Mouse (Mus musculus) CD4-positive helper T cell, adult 2 months (primary cell): ENCODE data around the gene Tlr9.

Experiments used
- DNase-seq: peaks from one replicate; pipeline ENCODE4 v3.0.0-alpha.2; 2012; ENCODE audit warnings: low read depth, missing footprints, low spot score

The Tlr9 gene

DNA sequence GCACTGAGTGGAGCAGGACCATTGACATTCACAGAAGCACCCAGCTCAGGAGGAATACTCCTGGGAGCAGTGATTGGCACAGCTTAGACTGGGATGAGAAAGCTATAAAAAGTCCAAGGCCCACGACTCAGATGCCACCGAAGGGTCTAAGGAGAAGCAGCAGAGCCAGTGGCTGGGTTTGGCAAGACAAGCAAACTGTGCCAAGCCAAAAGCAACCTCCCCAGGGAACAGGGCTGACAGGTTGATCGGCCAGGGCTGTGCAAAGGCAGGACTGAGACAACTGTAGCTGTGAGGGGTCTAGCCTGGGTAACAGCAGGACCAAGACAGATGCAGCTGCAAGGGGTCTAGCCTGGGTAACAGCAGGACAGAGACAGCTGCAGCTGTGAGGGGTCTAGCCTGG lies 10.6 kb downstream of the Tlr9 start:
- DNase-seq, result no peak

DNA sequence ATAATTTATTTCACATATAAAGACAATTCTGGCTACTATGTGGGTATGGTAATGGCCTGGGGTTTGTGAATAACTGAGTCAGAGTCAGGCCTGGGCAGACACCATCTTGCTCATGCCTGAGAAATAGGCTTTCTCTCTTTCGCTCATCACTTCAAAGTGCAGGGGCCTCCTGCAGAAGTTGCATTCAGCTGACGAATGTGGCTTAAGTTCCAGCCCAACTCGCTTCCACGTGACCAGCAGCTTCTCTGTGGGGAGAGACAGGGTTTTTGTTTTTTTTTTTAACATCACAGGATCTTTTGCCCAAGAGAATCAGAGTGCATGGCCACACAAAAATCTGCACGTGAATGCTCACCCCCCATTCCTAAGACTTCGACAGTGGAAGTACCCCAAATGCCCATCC lies 11.6 kb downstream of the Tlr9 start:
- peak; percentile 43 for DNase-seq

DNA sequence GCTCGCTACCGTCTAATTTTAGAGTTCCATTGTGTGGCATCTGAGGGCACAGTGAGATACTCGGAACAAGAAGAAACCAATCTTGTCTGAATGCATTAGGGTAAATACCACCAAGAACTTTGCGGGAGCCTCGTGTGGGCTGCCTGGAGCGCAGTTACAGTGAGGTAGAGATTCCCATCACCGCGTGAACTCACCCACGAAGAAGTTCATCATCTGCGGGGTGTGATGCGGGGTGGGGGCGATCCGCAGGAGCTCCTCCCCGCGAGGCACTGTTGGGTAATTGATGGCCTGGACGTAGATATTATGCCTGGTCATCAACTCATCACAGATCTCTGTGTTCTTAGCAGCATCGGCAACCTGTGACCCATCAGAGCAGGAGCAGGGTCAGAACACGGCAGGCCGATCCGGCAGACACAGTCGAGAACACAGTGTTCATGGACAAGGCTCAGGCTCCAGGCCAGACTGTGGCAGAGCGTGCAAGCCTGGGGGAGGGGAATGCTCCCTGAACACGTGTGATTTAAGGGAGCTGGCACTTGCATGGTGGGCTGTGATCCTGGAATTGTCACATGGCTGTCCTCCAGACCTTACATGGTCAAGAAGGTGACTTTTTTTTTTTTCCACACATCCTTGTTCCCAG lies 12.9 kb downstream of the Tlr9 start:
- no peak for DNase-seq

DNA sequence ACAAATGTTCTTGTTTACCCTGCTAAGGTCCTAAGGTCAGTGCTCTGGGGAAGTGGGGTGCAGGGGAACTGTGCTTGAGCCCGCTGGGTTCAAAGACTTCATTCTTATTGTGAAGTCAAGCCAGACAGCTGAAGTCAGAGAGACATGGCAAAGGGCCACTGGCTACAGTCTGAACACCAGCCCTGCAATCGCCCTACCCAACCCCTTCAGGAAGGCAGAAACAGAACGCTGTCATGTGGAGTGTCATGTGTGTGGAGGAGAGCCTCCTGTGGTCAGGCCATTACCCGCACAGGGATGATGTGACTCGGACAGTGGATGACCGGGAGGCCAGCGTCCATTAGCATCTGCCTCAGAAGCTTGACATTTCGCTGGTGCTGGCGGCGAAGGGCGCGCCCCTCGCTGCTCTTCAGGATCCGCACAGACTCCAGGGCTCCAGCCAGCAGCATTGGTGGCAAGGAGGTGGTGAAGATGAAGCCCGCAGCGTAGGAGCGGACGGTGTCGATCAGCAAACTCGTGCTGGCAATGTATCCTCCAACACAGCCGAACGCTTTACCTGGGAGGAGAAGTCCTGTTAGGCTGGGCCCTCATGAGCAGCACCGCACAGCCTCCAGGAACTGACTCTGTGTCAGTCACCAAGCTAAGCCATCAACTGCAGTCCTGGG lies 13.9 kb downstream of the Tlr9 start:
- no peak for DNase-seq

DNA sequence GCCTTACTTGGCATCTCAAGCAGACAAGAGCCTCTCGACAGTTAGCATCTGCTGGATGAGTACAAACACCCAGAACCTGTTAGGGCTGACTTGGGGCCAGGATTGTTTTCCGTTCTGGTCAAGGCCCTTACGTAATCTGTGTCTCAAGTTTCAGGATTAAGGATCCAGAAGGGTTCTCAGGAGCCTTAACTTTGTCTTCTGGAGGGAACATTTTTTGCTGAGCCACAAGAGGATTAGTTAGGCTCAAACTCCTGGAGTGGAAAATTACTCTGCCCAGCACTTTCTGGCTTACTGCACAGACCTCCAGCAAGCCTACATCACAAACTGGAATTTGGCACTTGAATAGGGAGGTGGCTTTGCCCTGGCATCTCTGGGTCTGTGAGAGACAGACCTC lies 14.4 kb downstream of the Tlr9 start:
- no peak for DNase-seq

DNA sequence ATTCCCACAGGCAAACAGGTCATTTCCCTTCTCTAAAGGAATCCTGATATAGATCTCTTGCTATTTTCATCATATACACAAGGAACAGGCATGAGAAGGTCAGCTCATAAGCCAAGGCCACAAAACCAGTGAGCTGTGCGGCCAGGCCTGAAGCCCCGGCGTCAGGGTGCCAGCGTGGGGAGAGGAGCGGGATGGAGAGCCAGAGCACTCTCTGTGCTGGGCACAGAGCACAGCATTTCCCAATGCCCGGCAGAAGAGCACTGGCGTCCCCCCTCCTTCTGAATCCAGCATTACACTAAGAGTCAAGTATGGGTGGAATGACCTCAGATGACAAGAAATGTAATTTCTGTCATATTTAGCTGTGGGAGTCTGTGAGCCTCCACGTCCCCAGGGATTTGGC lies 15.0 kb downstream of the Tlr9 start:
- no peak for DNase-seq

DNA sequence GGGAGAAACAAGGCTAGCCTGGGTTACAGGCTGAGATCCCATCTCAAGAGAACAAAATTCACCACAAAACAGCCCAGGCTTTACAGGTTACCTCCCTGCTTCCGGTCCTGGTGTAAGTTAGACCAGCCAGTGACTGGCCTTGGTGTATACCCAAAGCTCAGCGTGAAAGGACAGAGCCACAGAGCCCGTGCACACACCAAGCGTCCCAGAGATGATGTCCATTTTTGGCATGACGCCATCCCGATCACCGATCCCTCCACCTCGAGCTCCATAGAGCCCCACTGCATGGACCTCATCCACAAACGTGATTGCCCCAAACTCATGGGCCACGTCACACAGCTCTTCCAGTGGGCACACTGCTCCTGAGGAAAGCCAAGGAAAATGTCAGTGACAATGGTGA lies 15.5 kb downstream of the Tlr9 start:
- DNase-seq, result no peak

DNA sequence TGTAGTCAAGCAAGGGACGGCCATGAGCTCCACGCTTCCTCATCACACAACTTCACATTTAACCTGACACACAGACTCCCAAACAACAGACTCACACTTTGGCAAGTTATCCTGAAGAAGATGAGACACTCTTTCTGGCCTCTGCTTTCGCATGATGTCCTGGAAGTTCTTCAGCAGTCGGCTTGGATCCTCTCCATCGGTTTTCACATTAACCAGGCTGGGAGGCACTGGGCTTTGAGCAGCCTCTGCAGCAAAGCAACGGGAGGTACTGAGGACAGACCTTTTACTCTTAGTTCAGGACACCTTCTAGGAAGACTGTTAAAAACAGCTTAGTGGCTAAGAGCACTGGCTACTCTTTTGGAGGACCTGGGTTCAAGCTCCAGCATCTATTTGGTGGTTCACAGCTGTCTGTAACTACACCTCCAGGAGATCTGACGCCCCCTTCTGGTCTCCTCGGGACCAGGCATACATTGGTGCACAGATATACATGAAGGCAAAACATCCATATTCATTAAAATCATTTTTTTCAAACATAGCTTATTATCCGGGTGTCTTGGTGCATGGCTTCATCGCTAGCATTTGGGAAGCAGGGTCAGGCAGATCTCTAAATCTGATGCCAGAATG lies 19.3 kb downstream of the Tlr9 start:
- DNase-seq, result no peak

DNA sequence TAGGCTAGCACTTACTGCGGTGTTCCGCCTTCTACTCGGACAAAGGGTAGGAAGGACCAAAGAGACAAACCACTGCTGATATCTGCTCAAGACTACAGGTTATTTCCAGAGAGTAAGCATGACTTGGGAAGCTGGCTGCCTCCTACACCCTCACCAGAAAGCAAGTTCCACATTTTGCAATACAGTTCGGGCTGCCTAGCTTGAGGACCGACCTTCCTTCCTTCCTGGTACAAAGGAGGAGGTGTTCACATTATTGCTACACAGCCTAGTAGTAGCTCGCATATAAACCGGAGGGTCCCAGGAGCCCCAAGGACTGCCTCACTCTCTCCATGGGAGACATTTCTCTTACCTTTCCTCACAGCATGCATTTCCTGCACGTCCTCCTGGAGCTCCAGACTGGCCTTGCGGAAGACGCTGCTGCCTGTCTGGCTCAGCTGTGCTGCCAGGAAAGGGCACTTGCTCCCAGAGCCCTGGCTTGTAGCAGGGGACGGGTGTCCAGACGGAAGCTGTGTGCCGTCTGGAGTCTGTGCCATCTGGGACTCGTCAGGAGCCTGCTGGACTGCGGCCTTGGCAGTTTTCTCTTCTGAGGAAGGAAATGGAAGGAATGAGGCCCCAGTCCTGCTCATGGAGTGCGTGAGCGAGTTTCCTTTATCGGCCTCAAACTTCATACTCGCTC lies 20.6 kb downstream of the Tlr9 start:
- no peak for DNase-seq

DNA sequence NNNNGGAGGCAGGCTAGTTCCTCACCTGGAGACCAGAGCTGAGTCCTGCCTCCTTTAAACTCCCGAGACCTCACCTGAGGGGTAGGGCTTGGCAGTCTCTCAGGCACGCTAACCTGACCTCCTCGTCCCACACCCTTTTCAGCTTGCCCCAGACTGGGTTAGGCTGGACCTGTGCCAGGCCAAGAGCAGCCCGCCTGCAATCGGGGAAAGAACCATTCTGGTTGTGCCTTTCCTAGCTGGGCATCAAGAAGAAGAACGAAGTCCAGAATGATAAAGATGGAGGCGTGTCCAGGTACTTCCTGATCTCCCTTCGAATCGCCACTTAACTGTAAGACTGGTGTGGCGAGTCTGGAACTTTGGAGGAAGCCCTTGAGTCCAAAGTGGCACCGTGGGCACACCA lies 27.2 kb downstream of the Tlr9 start:
- no peak for DNase-seq

DNA sequence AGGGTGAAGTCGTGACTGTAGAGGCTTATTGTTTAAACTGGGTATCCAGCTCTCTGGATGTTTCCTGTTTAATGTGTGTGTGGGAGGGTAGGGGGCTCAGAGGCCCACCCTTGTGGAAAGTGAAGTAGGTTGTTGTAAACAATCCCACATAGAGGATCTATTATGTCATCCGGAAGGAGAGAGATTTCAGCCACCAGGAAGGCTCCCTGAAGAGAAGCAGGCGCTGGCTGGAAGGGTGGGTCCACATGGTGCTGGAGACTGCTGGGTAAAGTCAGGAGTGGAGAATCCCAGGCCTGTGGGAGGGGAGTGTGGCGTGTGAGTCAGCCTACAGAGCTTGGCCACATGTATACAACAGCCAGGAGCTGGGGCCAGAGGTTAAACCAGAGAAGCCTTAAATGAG lies 27.8 kb downstream of the Tlr9 start:
- DNase-seq, result no peak

DNA sequence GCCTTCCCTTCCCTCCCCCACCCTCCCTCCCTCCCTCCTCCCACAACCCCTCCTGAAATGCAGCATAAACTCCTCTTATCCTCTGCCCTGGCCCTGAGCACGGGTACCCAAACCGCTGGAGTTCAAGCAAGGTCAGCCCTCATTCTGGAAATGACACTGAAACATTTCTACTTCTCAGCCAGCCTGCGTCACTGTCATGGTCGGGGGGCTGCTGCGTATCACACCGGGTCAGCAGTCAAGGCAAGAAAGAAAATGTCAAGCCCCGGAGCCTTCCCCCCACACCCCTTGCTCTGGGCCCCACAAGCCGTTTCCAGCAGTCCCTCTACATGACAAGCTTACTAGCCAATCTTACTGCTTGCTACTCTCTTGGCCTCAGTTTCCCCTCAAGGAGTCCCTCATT lies 28.7 kb downstream of the Tlr9 start:
- no peak for DNase-seq

DNA sequence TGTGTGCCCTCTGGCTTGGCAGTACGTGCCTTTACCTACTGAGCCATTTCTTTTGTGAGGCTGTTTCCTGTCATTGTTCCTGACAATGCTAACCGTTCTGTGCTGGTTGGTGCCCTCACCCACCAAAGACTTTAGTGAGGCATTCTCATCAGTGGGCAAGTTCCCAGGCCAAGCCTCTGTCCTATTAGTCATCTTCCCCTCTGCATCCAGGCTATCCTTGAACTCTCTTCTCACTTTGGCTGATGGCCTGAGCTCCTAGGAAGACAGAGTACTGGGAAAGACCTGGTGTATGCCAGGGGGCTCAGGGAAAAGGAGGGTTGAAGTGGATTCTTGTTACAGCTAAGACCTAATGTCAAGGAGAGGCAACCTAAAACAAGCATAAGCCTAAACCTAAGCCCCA lies 31.6 kb downstream of the Tlr9 start:
- no peak for DNase-seq

DNA sequence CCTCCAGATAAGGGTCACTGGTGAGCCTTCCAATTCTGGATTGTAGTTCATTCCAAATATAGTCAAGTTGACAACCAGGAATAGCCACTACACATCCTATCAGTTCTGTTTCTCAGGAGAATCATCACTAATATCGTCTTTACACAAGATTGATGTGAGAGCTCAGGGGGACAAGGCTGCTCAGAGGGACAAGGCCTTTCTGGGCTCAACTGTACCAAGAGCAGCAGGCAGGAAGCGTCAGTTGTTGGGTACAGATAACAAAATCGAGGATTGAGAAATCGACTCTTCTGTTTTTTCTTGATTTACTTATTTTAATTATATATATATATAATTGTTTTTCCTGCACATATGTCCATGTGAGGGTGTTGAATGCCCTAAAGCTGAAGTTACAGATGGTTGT lies 36.0 kb downstream of the Tlr9 start:
- DNase-seq, result no peak

DNA sequence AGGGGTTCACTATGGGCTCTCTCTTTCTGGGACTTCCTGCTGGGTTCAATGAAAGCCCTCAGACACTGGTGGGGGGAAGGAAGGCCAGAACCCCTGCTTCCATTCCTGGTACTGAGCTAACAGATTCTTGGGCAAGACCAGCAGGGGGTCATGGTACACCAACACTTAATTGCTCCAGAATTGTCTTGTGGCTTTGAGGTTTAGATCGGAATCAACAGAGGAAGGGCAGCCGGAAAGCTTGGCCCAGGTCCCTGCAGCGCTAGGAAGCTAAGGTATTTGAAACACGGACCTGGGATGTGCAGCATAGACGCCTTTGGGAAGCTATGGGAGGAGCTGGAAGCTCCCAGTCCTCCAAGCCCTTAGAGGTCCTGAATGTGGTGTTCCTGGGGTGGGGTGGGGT lies 36.6 kb downstream of the Tlr9 start:
- no peak for DNase-seq

DNA sequence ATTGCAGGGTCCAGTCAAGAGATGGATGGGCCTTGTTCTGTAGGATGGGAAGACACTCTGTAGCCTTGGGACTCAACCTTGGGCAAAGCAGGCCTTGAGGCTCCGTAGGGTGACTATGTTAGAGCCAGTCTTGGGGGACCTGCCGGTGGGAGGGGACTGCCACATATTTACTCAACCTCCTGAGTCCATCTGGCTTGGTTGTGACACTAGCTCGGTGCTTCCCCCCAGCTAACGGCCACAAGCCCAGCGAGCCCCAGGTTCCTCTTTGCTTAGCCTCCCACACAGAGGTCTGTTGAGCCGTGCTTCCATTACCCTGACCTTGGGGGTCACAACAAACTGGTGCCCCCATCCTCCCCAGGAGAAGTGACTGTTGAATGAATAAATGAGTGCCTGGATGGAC lies 38.7 kb downstream of the Tlr9 start:
- DNase-seq, result no peak

DNA sequence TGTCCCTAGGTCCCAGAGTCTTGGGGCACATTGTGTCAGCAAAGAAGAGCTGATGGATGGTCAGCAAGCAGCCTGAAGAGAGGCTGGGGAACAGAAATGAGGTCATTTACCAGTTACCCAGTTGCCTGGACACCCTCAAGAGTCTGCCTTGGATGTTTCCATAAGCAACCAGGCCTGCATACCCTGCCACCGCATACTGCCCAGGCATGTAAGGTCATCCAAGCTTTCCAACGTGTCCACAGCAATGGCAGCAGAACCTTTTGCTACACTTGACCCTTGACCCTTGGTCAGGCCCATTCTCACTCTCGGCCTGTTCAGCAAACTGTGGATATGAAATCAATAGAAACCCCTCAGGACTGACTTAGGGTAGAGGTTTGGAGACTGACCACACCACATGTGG lies 39.1 kb downstream of the Tlr9 start:
- no peak for DNase-seq

DNA sequence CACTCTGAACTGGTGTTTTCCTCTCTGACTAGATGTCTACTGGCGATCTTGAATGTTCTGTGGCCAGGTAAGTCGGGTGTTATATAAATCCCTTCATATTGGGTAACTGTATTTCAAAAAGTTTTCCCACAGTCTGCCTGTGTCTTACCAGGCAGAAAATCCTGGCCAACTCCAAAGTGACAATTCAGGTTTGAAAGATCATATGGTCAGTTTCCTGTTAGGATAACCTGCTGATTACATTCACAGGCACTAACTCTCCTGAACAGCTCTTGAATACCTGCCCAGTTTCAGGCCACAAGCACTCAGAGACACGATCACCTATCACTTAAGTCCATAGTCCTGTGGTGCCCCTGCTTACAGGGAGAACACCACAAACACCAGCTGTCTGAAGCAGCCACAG lies 39.7 kb downstream of the Tlr9 start:
- DNase-seq, result no peak

DNA sequence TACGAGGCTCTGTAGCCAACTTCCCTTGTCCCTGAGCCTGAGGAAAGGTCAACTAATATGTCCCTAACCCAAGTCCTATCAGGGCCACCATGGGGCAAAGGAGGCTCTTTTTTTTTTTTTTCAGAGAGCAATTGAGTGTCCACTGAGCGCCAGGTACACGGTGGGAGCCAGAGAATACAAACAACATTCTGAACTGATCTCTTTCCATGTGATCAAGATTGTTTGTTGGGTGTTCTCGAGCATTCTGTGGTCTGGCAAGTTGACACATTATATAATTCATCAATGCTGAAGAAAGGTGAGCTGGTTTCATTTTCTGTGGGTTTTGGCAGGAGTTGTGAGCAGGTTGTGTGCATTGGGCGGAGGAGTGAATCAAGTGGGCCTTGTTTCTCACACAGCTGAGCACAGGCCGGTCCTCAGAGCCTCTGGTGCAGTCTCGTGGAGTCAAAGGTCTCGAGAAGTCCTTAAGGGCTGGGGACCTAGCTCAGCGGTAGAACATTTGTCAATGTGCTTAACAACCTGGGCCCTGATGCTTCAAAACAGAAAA lies 41.1 kb downstream of the Tlr9 start:
- no peak for DNase-seq

DNA sequence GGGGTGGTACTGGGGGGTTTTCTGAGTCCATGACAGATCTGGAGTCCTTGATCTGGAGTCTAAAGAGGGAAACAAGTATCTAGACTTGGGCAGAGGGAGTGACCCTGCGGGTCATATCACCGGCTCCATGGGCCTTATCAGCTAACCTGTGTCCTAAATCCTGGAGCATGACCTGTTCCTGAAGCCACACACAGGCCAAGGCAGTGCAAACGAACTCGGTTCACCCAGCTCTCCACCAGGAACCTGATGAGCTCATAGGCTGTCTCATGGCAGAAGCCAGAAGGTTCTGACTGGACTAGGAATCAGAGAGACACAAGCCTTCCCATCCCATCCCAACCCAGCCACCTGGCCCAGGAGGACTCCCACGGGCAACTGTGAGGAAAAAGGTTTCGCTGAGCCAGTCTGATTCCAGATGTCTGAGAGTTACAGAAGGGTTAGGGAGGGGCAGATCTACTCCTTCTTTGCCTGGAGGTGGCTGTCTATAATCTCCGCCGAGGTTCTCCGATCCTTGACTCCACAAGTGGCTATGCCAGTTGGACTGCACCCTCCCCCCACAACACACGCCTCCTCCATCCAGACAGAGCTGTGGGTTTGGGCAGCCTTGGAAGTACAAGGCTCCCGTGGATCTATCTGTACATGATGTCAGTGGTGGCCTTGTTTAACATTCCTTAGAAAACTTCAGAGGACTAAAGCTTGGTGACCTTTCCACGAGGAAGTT lies 43.1 kb downstream of the Tlr9 start:
- no peak for DNase-seq

DNA sequence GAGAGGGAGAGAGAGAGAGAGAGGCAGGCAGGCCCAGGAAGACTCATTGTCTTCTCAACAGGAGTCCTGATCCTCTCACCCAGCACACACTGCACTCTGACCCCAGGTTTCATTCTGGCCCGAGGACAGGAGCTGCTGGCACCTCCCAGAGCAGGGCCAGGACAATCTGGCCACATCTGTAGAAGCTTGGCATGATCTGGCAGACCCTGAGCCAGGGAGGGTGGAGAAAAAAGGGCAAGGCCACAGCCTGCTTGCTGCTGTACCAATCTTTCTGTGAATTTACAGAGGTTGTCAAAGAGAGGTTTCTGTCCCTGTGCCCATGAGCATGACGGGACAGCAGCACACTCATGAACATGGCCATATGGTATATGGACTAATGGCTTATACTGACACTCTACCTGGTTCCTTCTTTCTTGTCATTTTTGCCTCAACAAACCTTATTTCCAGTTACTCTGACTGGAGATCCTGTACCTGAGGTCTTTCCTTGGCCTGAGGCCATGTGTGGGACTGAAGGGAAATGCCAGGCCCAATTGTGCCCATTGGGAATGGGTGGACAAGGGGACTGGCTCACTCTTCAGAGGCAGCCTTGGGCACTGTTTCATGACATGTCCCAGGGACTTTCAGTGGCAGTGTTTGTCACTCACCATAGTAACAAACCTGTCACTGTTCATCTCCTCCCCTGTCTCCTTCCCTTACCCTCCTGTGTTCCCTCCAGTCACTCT lies 44.7 kb downstream of the Tlr9 start:
- no peak for DNase-seq
